Mouse (Mus musculus): ENCODE results near the gene Zbtb16. TPM values are rescaled to one million over a fixed set of nuclear protein-coding genes. Genes with fewer than 3 reads are reported as not detected.

Gene Zbtb16
- polyA plus RNA-seq, 1 experiment from 2014 or later, result 3.0 TPM

DNA sequence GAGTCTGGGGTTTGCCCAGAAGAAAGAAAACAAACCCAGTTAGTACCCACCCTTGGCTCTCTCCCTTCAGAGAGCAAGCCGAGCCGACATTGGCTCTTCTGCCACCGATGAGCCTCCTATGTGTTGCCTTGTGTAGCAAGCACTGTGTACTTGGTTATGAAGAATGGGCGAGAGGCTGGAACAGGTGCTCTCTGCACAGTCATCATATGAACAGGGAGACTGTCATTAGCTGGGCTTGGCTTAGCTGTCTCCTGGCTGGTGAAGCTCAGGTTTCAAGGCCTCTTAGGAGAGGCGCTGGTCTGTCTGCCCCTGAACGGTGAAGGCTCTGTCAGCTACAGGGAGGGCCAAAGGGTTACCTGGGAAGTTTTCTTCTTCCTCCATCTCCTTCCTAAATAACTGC, 62.9 kb downstream of the Zbtb16 start:
- DNase-seq (ENCODE audit: low spot score) (no peak), ATAC-seq (replicated peaks; ENCODE audit: insufficient number of reproducible peaks, low FRiP score, low TSS enrichment, low read depth) (no peak)
- no peaks in the 10 kb centered on the region for H3K27me3 ChIP-seq (ENCODE audit: control insufficient read depth, insufficient read depth, low read length)
- H3K27ac ChIP-seq (replicated peaks; ENCODE audit: low read depth, low read length), result no peak overlapping the region
- H3K9me3 ChIP-seq (replicated peaks; ENCODE audit: control insufficient read depth, low read length), result no peaks in the 10 kb centered on the region
- 74% methylated on average over 6 of the region's 6 CpGs for WGBS
- H3K4me1 ChIP-seq (ENCODE audit: control insufficient read depth, insufficient read depth, low read length), result no peaks in the 10 kb centered on the region; the same call in 1 of the 2 replicates
- no peak overlapping the region for H3K4me3 ChIP-seq (ENCODE audit: low read depth, low read length)
- no peak overlapping the region for H3K9ac ChIP-seq (replicated peaks; ENCODE audit: low read length)
- no peaks in the 10 kb centered on the region for H3K36me3 ChIP-seq (replicated peaks; ENCODE audit: control insufficient read depth, insufficient read depth, low read depth, low read length)
- no peak overlapping the region for H3K4me2 ChIP-seq (ENCODE audit: low read depth, low read length)

DNA sequence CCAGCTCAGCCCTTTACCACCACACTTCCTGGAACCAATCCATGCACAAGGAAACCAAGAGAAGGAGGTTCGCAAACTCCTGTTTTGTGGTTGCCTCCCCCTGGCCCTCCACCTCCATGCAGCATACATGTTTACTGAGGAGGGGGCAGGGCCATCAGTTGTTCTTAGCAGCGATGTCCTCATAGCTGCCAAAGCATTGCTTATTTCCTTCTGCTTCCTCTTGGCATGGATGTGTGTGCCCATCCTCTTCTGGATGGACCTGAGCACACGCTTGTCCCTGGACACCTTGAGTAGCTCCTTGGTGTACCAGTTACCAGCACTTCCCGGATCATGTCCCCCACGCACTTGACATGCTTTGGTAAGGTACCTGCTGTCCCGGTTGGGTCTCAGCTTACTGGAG, 64.5 kb downstream of the Zbtb16 start:
- no peaks in the 10 kb centered on the region for H3K27me3 ChIP-seq (ENCODE audit: control insufficient read depth, insufficient read depth, low read length)
- WGBS, result 92% methylated on average over 6 of the region's 6 CpGs
- H3K9ac ChIP-seq (replicated peaks; ENCODE audit: low read length), result no peak overlapping the region
- H3K36me3 ChIP-seq (replicated peaks; ENCODE audit: control insufficient read depth, insufficient read depth, low read depth, low read length), result no peaks in the 10 kb centered on the region
- H3K4me1 ChIP-seq (ENCODE audit: control insufficient read depth, insufficient read depth, low read length), result no peaks in the 10 kb centered on the region; the same call in 1 of the 2 replicates
- ATAC-seq (replicated peaks; ENCODE audit: insufficient number of reproducible peaks, low FRiP score, low TSS enrichment, low read depth) (no peak), DNase-seq (ENCODE audit: low spot score) (no peak)
- no peak overlapping the region for H3K4me3 ChIP-seq (ENCODE audit: low read depth, low read length)
- H3K27ac ChIP-seq (replicated peaks; ENCODE audit: low read depth, low read length), result no peak overlapping the region
- H3K4me2 ChIP-seq (ENCODE audit: low read depth, low read length), result no peak overlapping the region
- no peaks in the 10 kb centered on the region for H3K9me3 ChIP-seq (replicated peaks; ENCODE audit: control insufficient read depth, low read length)

DNA sequence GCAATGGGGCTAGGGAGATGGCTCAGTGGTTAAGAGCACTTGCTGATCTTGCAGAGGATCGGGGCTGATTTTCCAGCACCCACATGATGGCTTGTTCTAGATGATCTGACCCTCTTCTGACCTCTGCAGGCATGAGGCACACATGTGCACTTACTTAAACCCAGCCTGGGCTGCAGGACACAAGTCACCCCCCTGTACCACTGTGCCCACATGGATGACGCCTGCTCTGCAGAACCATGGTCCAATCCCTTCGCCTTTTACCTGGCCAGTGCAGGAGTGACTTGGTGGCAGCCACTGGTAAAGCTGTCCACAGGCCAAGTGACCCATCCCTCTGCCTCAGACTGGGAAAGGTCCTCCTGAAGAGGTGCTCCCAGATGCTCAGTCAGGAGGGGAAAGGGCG, 67.1 kb downstream of the Zbtb16 start:
- no peaks in the 10 kb centered on the region; the same call in 1 of the 2 replicates for H3K4me1 ChIP-seq (ENCODE audit: control insufficient read depth, insufficient read depth, low read length)
- H3K36me3 ChIP-seq (replicated peaks; ENCODE audit: control insufficient read depth, insufficient read depth, low read depth, low read length), result no peaks in the 10 kb centered on the region
- 81% methylated on average over 4 of the region's 4 CpGs for WGBS
- ATAC-seq (replicated peaks; ENCODE audit: insufficient number of reproducible peaks, low FRiP score, low TSS enrichment, low read depth), result no peak
- no peaks in the 10 kb centered on the region for H3K9me3 ChIP-seq (replicated peaks; ENCODE audit: control insufficient read depth, low read length)
- H3K9ac ChIP-seq (replicated peaks; ENCODE audit: low read length), result no peak overlapping the region
- no peak overlapping the region for H3K27ac ChIP-seq (replicated peaks; ENCODE audit: low read depth, low read length)
- no peaks in the 10 kb centered on the region for H3K27me3 ChIP-seq (ENCODE audit: control insufficient read depth, insufficient read depth, low read length)
- DNase-seq (ENCODE audit: low spot score), result no peak
- H3K4me3 ChIP-seq (ENCODE audit: low read depth, low read length), result no peak overlapping the region
- no peak overlapping the region for H3K4me2 ChIP-seq (ENCODE audit: low read depth, low read length)

DNA sequence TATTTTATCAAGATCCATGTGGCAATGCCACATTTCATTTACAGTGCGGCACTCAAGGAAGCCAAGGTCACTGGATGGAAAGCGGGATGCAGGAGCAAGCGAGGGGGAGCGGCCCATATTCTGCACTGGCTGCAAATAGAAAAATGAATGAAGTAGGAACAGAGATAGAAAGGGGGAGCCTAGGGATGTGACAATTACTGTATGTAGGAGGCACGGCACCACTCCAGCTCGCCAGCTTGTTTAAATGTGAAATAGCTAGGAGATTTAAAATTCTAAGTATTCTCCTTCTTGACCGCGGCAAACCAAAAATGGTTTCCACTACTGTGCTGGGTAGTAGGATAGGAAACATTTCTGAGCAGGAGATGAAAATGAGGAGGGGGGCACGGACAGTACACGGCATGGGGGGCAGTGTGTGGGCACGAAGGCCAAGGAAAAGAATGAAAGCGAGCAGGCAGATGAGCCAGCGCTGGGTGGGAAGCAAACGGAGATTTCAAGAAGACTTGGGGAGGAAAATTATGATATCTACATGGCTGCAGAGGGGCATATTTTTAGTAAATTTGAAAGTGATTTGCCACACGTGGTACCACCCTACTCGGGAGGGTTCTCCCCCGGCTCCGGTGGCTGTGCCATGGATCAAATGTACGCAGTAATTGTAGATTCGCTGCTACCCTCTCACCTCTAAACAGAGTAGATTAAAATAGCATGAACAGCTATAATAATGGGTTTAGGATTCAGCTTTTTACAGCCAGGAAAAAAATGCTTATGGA, 68.2 kb downstream of the Zbtb16 start:
- no peaks in the 10 kb centered on the region for H3K36me3 ChIP-seq (replicated peaks; ENCODE audit: control insufficient read depth, insufficient read depth, low read depth, low read length)
- DNase-seq (ENCODE audit: low spot score) (no peak), ATAC-seq (replicated peaks; ENCODE audit: insufficient number of reproducible peaks, low FRiP score, low TSS enrichment, low read depth) (no peak)
- H3K4me3 ChIP-seq (ENCODE audit: low read depth, low read length), result no peak overlapping the region
- no peaks in the 10 kb centered on the region for H3K27me3 ChIP-seq (ENCODE audit: control insufficient read depth, insufficient read depth, low read length)
- H3K9ac ChIP-seq (replicated peaks; ENCODE audit: low read length), result no peak overlapping the region
- WGBS, result 90% methylated on average over 20 of the region's 20 CpGs
- no peak overlapping the region for H3K4me2 ChIP-seq (ENCODE audit: low read depth, low read length)
- H3K9me3 ChIP-seq (replicated peaks; ENCODE audit: control insufficient read depth, low read length), result no peaks in the 10 kb centered on the region
- no peaks in the 10 kb centered on the region; the same call in 1 of the 2 replicates for H3K4me1 ChIP-seq (ENCODE audit: control insufficient read depth, insufficient read depth, low read length)
- H3K27ac ChIP-seq (replicated peaks; ENCODE audit: low read depth, low read length), result no peak overlapping the region

DNA sequence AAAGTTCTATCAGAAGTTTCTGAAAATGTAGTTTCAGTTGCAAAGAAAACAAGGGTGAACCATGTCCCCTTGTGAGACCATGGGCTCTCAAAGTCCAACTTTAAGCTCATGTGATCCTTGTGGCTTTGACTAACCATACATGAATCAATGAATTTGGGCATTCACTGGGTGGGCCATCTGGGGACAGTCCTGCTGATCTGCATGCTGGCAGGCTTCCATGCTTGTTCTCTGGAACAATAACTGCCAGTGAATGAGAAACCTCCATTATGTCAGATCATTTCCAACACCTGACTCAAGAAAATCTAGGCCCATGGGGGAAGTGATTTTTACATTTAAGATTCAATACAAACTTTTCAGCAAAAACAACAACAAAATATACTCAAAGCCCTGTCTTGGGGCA, 70.1 kb downstream of the Zbtb16 start:
- no peaks in the 10 kb centered on the region; the same call in 1 of the 2 replicates for H3K4me1 ChIP-seq (ENCODE audit: control insufficient read depth, insufficient read depth, low read length)
- H3K27me3 ChIP-seq (ENCODE audit: control insufficient read depth, insufficient read depth, low read length), result no peaks in the 10 kb centered on the region
- no peak overlapping the region for H3K4me3 ChIP-seq (ENCODE audit: low read depth, low read length)
- no peak overlapping the region for H3K9ac ChIP-seq (replicated peaks; ENCODE audit: low read length)
- ATAC-seq (replicated peaks; ENCODE audit: insufficient number of reproducible peaks, low FRiP score, low TSS enrichment, low read depth), result no peak
- no peak for DNase-seq (ENCODE audit: low spot score)
- H3K27ac ChIP-seq (replicated peaks; ENCODE audit: low read depth, low read length), result no peak overlapping the region
- H3K9me3 ChIP-seq (replicated peaks; ENCODE audit: control insufficient read depth, low read length), result no peaks in the 10 kb centered on the region
- H3K4me2 ChIP-seq (ENCODE audit: low read depth, low read length), result no peak overlapping the region
- no peaks in the 10 kb centered on the region for H3K36me3 ChIP-seq (replicated peaks; ENCODE audit: control insufficient read depth, insufficient read depth, low read depth, low read length)

DNA sequence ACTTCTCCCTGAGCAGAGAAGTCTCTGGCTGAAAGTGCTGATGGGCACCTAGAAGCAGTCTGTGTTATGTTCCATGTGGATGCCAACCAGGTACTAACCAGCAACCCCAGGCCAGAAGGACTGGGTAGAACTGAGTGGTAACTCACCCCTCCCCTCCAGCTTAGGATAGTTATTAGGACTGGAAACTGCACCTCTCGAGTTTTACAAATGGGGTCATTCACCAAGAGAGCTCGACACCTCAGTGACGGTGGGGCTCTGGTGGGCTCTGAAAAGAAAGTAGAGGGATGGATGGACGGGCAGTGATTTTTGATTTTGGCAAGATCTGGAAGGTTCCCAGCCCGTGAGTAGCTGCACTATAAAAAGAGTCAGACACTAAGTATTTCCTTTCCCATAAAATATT, 71.7 kb downstream of the Zbtb16 start:
- Histone ChIP-seq H3K4me1 (ENCODE audit: control insufficient read depth, insufficient read depth, low read length) (no peaks in the 10 kb centered on the region; the same call in 1 of the 2 replicates), H3K27ac (replicated peaks; ENCODE audit: low read depth, low read length) (no peak overlapping the region), H3K4me3 (ENCODE audit: low read depth, low read length) (no peak overlapping the region), H3K9ac (replicated peaks; ENCODE audit: low read length) (no peak overlapping the region), H3K27me3 (ENCODE audit: control insufficient read depth, insufficient read depth, low read length) (no peaks in the 10 kb centered on the region), H3K4me2 (ENCODE audit: low read depth, low read length) (no peak overlapping the region), H3K9me3 (replicated peaks; ENCODE audit: control insufficient read depth, low read length) (no peaks in the 10 kb centered on the region), H3K36me3 (replicated peaks; ENCODE audit: control insufficient read depth, insufficient read depth, low read depth, low read length) (no peaks in the 10 kb centered on the region)
- ATAC-seq (replicated peaks; ENCODE audit: insufficient number of reproducible peaks, low FRiP score, low TSS enrichment, low read depth), result no peak
- no peak for DNase-seq (ENCODE audit: low spot score)
- 84% methylated on average over 5 of the region's 5 CpGs for WGBS

DNA sequence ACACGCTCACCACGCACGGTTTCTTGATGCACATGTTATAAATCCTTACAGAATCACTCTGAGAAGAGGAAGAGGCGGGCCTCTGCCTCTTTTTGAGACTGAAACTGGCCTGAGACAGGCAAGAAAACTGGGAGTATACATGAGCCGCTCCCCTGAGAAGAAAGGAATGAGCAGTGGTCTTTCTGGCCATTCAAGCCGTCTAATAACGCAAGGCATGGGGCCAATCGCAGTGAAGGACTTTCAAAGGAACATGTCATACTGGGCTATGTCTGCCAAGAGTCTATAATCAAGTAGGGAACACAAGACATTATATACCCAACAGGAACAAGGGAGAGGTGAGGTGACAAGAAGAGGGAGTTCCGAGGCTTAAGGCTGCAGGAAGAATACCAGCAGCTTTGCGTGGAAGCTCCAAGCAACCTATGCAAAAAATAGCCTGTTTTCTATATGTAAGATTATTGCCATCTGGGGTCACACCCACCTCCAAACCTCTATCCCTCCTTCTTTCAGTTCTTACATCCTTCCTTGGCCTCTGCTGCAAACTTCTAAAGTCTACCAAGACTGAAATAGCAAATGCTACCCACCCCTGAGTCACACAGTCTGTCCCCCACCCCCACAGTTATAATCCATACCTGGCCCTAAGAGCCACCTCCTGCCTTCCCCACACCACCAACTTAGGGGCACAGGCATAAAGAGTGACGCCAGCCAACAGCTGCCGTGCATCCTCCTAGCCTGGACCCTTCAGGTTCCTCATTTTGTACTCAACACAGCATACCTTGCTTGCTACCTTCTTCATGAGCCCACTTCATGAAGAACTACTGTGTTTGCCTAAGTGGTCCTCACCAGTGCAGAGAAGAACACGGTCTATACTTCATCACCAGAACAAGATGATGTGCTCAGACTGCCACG, 74.0 kb downstream of the Zbtb16 start:
- H3K4me3 ChIP-seq (ENCODE audit: low read depth, low read length), result no peak overlapping the region
- H3K27ac ChIP-seq (replicated peaks; ENCODE audit: low read depth, low read length), result no peak overlapping the region
- no peaks in the 10 kb centered on the region for H3K36me3 ChIP-seq (replicated peaks; ENCODE audit: control insufficient read depth, insufficient read depth, low read depth, low read length)
- no peaks in the 10 kb centered on the region for H3K9me3 ChIP-seq (replicated peaks; ENCODE audit: control insufficient read depth, low read length)
- no peaks in the 10 kb centered on the region for H3K4me1 ChIP-seq (ENCODE audit: control insufficient read depth, insufficient read depth, low read length)
- no peak overlapping the region for H3K9ac ChIP-seq (replicated peaks; ENCODE audit: low read length)
- no peaks in the 10 kb centered on the region for H3K27me3 ChIP-seq (ENCODE audit: control insufficient read depth, insufficient read depth, low read length)
- no peak overlapping the region for H3K4me2 ChIP-seq (ENCODE audit: low read depth, low read length)
- ATAC-seq (replicated peaks; ENCODE audit: insufficient number of reproducible peaks, low FRiP score, low TSS enrichment, low read depth), result no peak
- WGBS, result 90% methylated on average over 14 of the region's 14 CpGs
- DNase-seq (ENCODE audit: low spot score), result no peak

DNA sequence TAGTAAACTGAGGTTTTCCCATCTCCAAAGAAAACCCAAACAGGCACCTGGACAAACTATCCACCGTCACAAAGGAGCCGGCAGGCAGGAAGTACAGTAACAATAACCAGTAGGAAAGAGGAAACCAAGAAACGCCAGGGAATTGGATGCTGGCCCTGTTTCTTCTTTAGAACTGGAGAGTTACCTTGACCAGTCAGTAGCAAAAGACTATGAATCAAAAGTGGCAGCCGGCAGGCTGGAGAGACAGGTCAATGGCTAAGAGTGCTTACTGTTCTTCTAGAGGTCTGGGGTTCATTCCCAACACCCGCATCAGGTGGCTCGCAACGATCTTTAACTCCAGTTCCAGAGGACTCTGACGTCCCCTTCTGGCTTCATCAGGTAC, 74.9 kb downstream of the Zbtb16 start:
- no peaks in the 10 kb centered on the region for H3K9me3 ChIP-seq (replicated peaks; ENCODE audit: control insufficient read depth, low read length)
- H3K4me3 ChIP-seq (ENCODE audit: low read depth, low read length), result no peak overlapping the region
- ATAC-seq (replicated peaks; ENCODE audit: insufficient number of reproducible peaks, low FRiP score, low TSS enrichment, low read depth) (no peak), DNase-seq (ENCODE audit: low spot score) (no peak)
- peaks cover 1% of the 10 kb centered on the region; the same call in 1 of the 2 replicates for H3K4me1 ChIP-seq (ENCODE audit: control insufficient read depth, insufficient read depth, low read length)
- H3K4me2 ChIP-seq (ENCODE audit: low read depth, low read length), result no peak overlapping the region
- H3K27ac ChIP-seq (replicated peaks; ENCODE audit: low read depth, low read length), result no peak overlapping the region
- WGBS, result 87% methylated on average over 8 of the region's 8 CpGs
- H3K36me3 ChIP-seq (replicated peaks; ENCODE audit: control insufficient read depth, insufficient read depth, low read depth, low read length), result no peaks in the 10 kb centered on the region
- no peak overlapping the region for H3K9ac ChIP-seq (replicated peaks; ENCODE audit: low read length)
- H3K27me3 ChIP-seq (ENCODE audit: control insufficient read depth, insufficient read depth, low read length), result no peaks in the 10 kb centered on the region

All from embryonic facial prominence, embryonic 11.5 days (tissue).